Mouse (Mus musculus): ENCODE results near the gene Utrn.

The Utrn gene

GRCm38 (mm10) chr10:12836048-12836816 is 32.9 kb downstream of the Utrn start:
- peak; percentile 81 for DNase-seq (ENCODE audit: low spot score)

GRCm38 (mm10) chr10:12834215-12834614 is 35.0 kb downstream of the Utrn start:
- DNase-seq (ENCODE audit: low spot score) = no peak

- no peak for DNase-seq (ENCODE audit: low spot score)
These were observed 37.0 kb downstream of the Utrn start for GRCm38 (mm10) chr10:12832163-12832562.

- peak; percentile 75 for DNase-seq (ENCODE audit: low spot score)
These were observed 41.4 kb downstream of the Utrn start for GRCm38 (mm10) chr10:12827778-12828177.

- DNase-seq (ENCODE audit: low spot score) = peak; percentile 72
These were observed 41.9 kb downstream of the Utrn start for GRCm38 (mm10) chr10:12827306-12827705.

GRCm38 (mm10) chr10:12826760-12827281 is 42.3 kb downstream of the Utrn start:
- peak; percentile 67 for DNase-seq (ENCODE audit: low spot score)

GRCm38 (mm10) chr10:12824386-12824785 is 44.8 kb downstream of the Utrn start:
- DNase-seq (ENCODE audit: low spot score) = peak; percentile 64

- peak; percentile 35 for DNase-seq (ENCODE audit: low spot score)
These were observed 45.5 kb downstream of the Utrn start for GRCm38 (mm10) chr10:12823437-12824219.

GRCm38 (mm10) chr10:12820978-12821735 is 48.0 kb downstream of the Utrn start:
- peak; percentile 55 for DNase-seq (ENCODE audit: low spot score)

- peak; percentile 37 for DNase-seq (ENCODE audit: low spot score)
These were observed 51.8 kb downstream of the Utrn start for GRCm38 (mm10) chr10:12817409-12817808.

- DNase-seq (ENCODE audit: low spot score) = peak; percentile 55
These were observed 52.6 kb downstream of the Utrn start for GRCm38 (mm10) chr10:12816530-12816929.

- DNase-seq (ENCODE audit: low spot score) = no peak
These were observed 54.8 kb downstream of the Utrn start for GRCm38 (mm10) chr10:12814411-12814810.

- DNase-seq (ENCODE audit: low spot score) = no peak
These were observed 55.3 kb downstream of the Utrn start for GRCm38 (mm10) chr10:12813881-12814280.

GRCm38 (mm10) chr10:12813211-12813811 is 55.9 kb downstream of the Utrn start:
- DNase-seq (ENCODE audit: low spot score) = no peak

GRCm38 (mm10) chr10:12812680-12813079 is 56.5 kb downstream of the Utrn start:
- DNase-seq (ENCODE audit: low spot score) = no peak

GRCm38 (mm10) chr10:12810816-12811215 is 58.3 kb downstream of the Utrn start:
- no peak for DNase-seq (ENCODE audit: low spot score)

GRCm38 (mm10) chr10:12809702-12810101 is 59.5 kb downstream of the Utrn start:
- DNase-seq (ENCODE audit: low spot score) = no peak

- no peak for DNase-seq (ENCODE audit: low spot score)
These were observed 60.7 kb downstream of the Utrn start for GRCm38 (mm10) chr10:12808467-12808866.

- DNase-seq (ENCODE audit: low spot score) = no peak
These were observed 61.5 kb downstream of the Utrn start for GRCm38 (mm10) chr10:12807706-12808105.

GRCm38 (mm10) chr10:12805826-12806225 is 63.3 kb downstream of the Utrn start:
- no peak for DNase-seq (ENCODE audit: low spot score)

- no peak for DNase-seq (ENCODE audit: low spot score)
These were observed 65.2 kb downstream of the Utrn start for GRCm38 (mm10) chr10:12803939-12804338.

- DNase-seq (ENCODE audit: low spot score) = no peak
These were observed 69.7 kb downstream of the Utrn start for GRCm38 (mm10) chr10:12799416-12799815.
